Mouse (Mus musculus): ENCODE data around the gene Chst13.

The Chst13 gene

DNA sequence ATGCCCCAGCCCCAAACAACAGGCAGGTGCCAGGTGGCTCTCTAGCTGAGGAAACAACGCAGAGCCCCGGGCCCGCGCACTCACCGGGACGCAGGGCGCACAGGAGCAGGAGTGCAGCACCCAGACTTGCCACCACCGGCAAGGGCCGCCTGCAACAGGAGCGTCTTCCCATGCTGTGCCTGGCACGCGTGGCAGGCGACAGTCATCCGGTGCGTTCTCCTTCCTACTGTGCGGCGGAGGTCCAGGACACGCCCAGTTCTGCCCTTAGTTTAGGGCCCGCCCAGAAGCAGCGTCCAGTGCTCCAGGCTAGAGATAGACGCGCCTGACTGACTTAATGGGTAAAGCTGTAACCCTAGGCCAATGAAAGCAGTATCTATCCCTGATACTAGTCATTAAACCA, at the start of gene Chst13:
Chst13 (minus strand) TSS at position 195 of the 400 bp plus-strand sequence.
- DNase-seq, result peak in 1 of 2 experiments; percentile 22

DNA sequence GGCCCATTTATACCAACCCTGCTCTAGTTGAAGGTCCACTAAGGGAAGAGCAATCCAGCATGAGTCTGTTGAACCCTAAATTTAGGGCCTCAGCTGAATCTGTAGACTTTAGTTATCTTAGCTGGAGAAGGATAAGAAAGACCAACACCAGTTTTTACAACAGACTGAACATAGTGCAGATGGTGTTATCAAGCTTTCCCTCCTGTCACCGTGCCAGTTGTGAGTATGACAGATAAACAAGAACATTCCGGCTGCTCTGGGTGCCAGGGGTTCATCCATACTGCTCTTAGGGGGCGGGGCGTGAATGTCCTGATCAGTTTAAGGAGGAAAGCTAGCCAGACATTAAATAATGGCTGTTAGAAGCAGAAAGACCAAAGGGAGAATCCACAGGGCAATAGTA, 49.7 kb upstream of the Chst13 start:
- no peak for DNase-seq

DNA sequence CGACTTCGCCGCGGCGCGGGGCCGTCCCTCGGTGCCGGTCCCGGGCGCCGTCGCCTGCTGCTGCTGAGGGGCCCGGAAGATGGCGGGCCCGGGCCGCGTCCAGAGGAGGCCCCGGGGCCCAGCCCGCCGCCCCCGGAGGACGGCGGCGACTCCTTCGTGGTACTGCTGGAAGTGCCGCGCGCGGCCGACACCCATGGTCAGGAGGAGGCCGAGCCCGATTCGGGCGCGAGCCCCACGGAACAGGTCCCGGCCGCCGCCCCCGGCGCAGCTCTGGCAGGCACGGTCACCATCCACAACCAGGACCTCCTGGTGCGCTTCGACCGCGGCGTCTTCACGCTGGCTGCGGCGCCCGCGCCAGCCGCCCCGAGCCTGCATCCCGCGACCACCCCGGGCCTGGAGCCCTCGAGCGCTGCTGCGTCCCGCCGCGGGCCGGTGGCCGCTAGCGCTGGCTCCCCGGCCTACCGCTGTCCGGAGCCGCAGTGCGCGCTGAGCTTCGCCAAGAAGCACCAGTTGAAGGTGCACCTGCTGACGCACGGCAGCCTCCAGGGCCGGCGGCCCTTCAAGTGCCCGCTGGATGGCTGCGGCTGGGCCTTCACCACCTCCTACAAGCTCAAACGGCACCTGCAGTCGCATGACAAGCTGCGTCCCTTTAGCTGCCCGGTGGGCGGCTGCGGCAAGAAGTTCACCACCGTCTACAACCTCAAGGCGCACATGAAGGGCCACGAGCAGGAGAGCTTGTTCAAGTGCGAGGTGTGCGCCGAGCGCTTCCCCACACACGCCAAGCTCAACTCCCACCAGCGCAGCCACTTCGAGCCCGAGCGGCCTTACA, 45.0 kb upstream of the Chst13 start:
- DNase-seq, result peak; percentile 12 to 35

- peak; percentile 99 for DNase-seq
Observed at GRCm38 (mm10) chr6:90368976-90369724, 44.2 kb upstream of the Chst13 start, which contains the start of gene Zxdc. TSS of gene Zxdc (plus strand) at chr6:90369492.

- DNase-seq, result no peak
Observed at GRCm38 (mm10) chr6:90363301-90363700, 38.3 kb upstream of the Chst13 start.

- DNase-seq, result no peak
Observed at GRCm38 (mm10) chr6:90360922-90361614, 36.1 kb upstream of the Chst13 start.

- peak; percentile 62 to 71 for DNase-seq
Observed at GRCm38 (mm10) chr6:90360024-90360781, 35.2 kb upstream of the Chst13 start.

GRCm38 (mm10) chr6:90359445-90359844, 34.5 kb upstream of the Chst13 start:
- no peak for DNase-seq

- DNase-seq, result no peak
Observed at GRCm38 (mm10) chr6:90358142-90358541, 33.2 kb upstream of the Chst13 start.

- no peak for DNase-seq
Observed at GRCm38 (mm10) chr6:90350011-90350410, 25.0 kb upstream of the Chst13 start.

DNA sequence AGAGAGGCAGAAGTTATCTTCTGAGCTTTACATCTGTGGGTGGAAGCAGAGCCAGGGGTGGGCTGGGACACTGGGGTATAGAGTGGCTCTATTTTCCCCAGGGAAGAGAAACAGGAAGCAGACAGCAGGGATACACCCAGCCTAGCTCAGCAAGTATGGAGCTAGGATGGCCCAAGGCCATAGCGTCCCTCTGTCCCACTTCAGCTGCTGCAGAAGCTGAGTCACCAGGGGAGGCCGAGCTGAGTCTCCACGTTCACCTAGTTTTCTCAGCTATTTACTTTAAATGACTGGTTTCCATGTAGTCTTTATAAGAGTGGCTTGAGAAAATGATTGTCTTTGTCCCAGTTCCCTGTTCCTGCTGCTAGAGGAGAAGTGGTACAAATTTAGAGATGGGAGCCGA, 23.5 kb upstream of the Chst13 start:
- DNase-seq, result no peak

- DNase-seq, result no peak
Observed at GRCm38 (mm10) chr6:90347183-90347582, 22.2 kb upstream of the Chst13 start.

DNA sequence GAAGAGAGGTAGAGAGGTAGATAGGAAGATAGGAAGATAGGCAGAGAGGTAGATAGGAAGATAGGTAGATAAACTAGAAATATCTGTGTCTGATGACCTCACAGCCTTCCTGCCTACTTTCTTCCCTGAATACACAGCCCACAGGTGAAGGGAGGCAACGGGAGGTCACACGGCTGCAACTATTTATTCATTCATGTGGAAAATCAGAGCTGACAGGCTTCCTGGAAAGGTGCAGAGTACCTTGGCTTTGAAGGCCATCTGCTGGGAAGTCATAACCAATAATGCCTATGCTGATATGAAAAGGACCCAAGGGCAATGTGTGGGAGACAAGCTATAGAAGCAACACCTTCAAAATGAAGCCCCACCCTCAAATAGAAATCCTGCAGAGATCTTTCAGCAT, 17.4 kb upstream of the Chst13 start:
- no peak for DNase-seq

- no peak for DNase-seq
Observed at GRCm38 (mm10) chr6:90334244-90334643, 9.3 kb upstream of the Chst13 start.

GRCm38 (mm10) chr6:90332561-90333425, 7.8 kb upstream of the Chst13 start, which contains the start of gene Uroc1:
TSS of gene Uroc1 (plus strand) at chr6:90333284.
- peak; percentile 61 to 72 for DNase-seq

DNA sequence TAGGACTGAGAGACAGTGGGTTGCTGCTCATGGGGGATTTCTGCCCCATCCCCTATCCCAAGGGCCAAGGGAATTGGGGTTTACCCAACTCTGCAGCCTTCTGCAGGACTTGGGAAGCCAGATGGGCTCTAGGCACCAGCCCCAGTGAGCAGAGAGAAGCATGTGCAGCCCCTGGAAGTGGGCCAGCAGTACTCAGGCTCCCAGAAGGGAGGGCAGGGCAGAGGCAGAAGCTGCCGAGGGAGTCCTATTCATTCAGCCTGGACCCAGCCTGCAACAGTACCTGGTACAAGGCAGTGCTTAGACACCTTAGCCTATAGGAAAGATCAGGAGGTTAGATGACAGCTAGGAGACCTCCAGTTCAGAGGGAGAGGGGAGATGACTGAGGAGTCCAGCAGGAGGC, 5.0 kb upstream of the Chst13 start:
- DNase-seq, result no peak

DNA sequence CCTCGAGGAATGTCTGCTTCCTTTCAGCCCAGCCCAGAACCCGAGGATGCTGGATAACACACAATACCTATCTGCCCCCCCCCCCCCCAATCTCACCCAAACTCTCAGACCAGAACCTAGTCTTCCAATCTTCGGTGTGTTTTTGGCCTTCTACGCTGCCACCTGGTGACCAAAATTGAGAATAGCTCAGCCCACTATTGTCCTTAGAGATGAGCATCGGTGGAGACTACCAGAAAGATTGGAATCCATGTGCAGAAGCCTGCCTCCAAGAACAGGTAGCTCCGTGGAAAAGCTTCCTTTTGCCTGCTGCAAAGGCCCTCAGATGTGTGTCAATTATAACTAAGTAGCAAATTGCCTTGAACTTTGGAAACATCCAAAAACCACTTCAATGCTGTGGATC, 2.7 kb upstream of the Chst13 start:
- peak in 1 of 2 experiments; percentile 32 for DNase-seq

GRCm38 (mm10) chr6:90324463-90324862, 522 bp downstream of the Chst13 start:
- DNase-seq, result no peak

GRCm38 (mm10) chr6:90324026-90324425, 959 bp downstream of the Chst13 start:
- no peak for DNase-seq

DNA sequence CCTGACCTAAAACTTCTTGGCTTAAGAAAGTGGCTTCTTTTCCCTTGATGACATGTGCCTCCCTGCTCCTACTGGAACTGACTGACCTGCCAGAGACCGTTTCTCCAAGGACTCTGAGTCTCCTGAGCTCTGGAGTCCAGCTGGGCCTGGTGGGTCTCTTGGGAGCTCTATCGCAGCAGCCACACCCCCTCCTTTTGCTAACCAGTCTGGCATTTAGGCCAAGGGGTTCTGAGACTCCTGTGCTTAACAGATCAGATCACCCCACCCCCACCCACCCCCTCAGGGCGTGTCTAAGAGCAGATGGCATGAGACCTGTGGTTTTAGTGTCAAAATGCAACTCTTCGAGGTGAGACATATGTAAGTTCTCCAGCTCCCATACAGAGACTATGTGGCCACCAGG, 3.2 kb downstream of the Chst13 start:
- no peak for DNase-seq

DNA sequence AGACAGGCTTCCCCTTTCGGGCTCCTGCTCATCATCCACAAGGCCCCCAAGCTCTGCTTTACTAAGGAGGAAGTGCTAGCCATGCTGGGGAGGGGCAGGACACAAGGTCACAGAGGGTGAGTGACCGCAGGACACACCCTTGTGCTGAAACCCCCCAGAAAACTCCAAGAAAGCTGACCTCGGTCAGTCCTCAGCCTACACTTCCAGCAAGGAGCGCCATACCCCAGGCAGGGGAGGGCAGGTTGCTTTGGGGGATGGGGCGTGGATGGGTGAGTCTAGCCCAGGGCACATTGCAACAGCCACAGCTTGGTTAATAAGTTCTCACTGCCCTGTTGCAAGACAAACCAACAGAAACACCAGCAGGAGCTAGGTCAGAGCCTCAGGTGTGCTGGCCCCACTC, 4.6 kb downstream of the Chst13 start:
- peak; percentile 44 to 47 for DNase-seq

Measured in kidney, adult 8-10 months (tissue).